Mouse (Mus musculus): Measurements from ENCODE around the gene Atf7ip. TPM values are rescaled to one million over a fixed set of nuclear protein-coding genes. Genes with fewer than 3 reads are reported as not detected.

The Atf7ip gene
- total and polyA plus RNA-seq, 2 experiments from 2014 or later, result 28.7 to 43.1 TPM

DNA sequence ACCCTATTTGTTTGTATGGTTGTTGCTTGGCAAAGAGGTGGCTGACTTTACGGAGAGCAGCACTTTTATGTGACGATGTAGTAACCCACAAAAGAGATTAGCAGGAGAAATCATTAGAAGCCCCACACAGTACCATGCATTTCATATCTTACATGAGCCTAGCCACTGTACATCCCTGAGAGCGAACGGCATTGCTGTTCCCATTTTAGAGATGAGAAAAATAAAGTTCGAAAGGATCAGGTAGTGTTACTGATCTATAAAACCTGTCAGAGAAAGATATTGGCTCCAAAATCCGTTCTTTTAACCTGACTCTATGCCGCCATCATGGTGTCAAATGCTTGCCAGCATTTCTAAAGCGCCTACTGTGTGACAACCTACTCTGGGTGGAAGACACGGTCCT lies 36.2 kb upstream of the Atf7ip start:
- Histone ChIP-seq H3K4me3 (ENCODE audit: low read depth, low read length) (no peak overlapping the region), H3K27ac (ENCODE audit: low read depth, low read length) (peak overlapping the region; percentile 89), H3K9ac (replicated peaks; ENCODE audit: low read length, poor library complexity, severe bottlenecking) (no peak overlapping the region), H3K27me3 (ENCODE audit: insufficient read depth, low read length) (no peaks in the 10 kb centered on the region), H3K9me3 (ENCODE audit: low read length) (no peaks in the 10 kb centered on the region), H3K4me1 (ENCODE audit: insufficient read depth, low read length) (peaks cover 7% of the 10 kb centered on the region; the same call in 1 of the 2 replicates), H3K36me3 (ENCODE audit: insufficient read depth, low read length) (no peaks in the 10 kb centered on the region), H3K4me2 (ENCODE audit: low read depth, low read length, poor library complexity, severe bottlenecking) (no peak overlapping the region)
- 68% methylated on average over 9 of the region's 9 CpGs for WGBS
- DNase-seq (ENCODE audit: low spot score), result no peak
- no peak for TF ChIP-seq CTCF (IDR thresholded peaks at IDR 0.05)
- ATAC-seq (ENCODE audit: low FRiP score), result no peak

DNA sequence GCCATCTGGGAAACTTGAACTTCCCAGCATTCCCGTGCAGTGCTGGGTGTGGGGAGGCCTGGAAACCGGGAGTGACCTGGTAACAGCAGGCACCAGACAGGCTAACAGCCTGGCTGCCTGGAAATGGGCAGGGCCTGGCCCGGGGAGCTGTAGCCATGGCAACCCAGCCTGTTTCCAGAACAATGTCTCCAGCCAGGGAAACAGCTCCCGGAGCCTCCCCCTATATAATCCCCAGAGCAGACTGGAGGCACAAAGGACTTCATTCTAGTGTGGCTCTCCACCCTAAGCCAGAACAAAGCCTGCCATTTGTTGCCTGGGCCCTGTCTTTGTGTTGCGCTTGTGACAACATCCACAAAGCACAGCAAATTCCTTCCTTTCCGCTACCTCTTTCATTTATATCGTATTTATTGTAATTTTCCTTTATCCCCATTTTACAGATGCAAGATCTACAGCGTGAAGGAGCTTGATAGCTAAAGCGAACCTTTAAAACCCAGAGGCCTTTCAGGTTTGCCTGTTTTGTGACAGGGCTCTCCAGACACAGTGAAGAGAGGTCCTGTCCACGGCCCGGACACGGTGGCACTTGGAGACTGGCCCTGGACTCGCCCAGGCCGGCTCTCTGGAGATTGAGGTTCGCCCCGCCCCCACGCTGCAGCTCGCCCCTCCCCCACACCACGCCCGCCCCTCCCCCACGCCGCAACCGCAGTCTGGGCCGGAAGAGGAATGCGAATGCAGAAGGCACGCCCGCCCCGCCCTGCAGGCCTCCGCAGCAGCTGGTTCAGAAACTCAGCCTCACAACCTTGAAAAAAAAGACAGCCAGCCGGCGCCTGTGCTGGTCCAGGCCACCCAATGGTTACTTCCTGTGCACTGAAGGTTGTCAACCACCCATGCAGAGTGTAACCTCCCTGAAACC lies 35.4 kb upstream of the Atf7ip start:
- H3K4me2 ChIP-seq (ENCODE audit: low read depth, low read length, poor library complexity, severe bottlenecking), result 0 out of 2 replicates have a peak overlapping the region, but pooled peaks have one; percentile 16
- H3K27ac ChIP-seq (ENCODE audit: low read depth, low read length), result peak overlapping the region; percentile 89
- H3K9ac ChIP-seq (replicated peaks; ENCODE audit: low read length, poor library complexity, severe bottlenecking), result no peak overlapping the region
- no peak for TF ChIP-seq CTCF (IDR thresholded peaks at IDR 0.05)
- no peak overlapping the region for H3K4me3 ChIP-seq (ENCODE audit: low read depth, low read length)
- WGBS, result 4% methylated on average over 31 of the region's 31 CpGs
- peaks cover 11% of the 10 kb centered on the region; the same call in 1 of the 2 replicates for H3K4me1 ChIP-seq (ENCODE audit: insufficient read depth, low read length)
- H3K36me3 ChIP-seq (ENCODE audit: insufficient read depth, low read length), result no peaks in the 10 kb centered on the region
- DNase-seq (ENCODE audit: low spot score), result peak; percentile 95
- no peaks in the 10 kb centered on the region for H3K9me3 ChIP-seq (ENCODE audit: low read length)
- ATAC-seq (ENCODE audit: low FRiP score), result peak; percentile 78
- no peaks in the 10 kb centered on the region for H3K27me3 ChIP-seq (ENCODE audit: insufficient read depth, low read length)

DNA sequence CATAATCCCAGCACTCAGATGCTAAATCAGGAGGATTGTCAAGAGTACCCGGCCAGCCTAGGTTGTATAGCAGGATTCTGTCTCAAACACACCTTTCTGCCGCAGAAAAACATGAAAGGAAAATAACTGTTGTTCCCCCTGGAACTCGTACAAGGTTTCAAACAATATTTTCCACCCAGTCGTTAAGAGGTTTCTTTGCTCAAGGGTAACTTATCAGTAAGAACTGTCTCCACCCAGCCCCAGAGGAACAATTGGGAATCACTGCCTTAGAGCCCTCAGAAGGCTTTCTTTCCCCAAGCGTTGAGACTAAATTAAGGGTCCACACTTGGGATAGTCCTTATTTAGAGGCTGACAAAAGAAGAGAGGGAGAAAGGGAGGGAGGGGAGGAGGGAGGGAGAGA lies 34.4 kb upstream of the Atf7ip start:
- no peak for TF ChIP-seq CTCF (IDR thresholded peaks at IDR 0.05)
- H3K4me3 ChIP-seq (ENCODE audit: low read depth, low read length), result no peak overlapping the region
- H3K4me2 ChIP-seq (ENCODE audit: low read depth, low read length, poor library complexity, severe bottlenecking), result no peak overlapping the region
- H3K9me3 ChIP-seq (ENCODE audit: low read length), result no peaks in the 10 kb centered on the region
- H3K4me1 ChIP-seq (ENCODE audit: insufficient read depth, low read length), result peaks cover 8% of the 10 kb centered on the region; the same call in 1 of the 2 replicates
- H3K27ac ChIP-seq (ENCODE audit: low read depth, low read length), result peak overlapping the region; percentile 89
- H3K27me3 ChIP-seq (ENCODE audit: insufficient read depth, low read length), result no peaks in the 10 kb centered on the region
- no peak for ATAC-seq (ENCODE audit: low FRiP score)
- H3K36me3 ChIP-seq (ENCODE audit: insufficient read depth, low read length), result no peaks in the 10 kb centered on the region
- H3K9ac ChIP-seq (replicated peaks; ENCODE audit: low read length, poor library complexity, severe bottlenecking), result no peak overlapping the region
- WGBS, result 22% methylated on average over 5 of the region's 5 CpGs
- DNase-seq (ENCODE audit: low spot score), result no peak

DNA sequence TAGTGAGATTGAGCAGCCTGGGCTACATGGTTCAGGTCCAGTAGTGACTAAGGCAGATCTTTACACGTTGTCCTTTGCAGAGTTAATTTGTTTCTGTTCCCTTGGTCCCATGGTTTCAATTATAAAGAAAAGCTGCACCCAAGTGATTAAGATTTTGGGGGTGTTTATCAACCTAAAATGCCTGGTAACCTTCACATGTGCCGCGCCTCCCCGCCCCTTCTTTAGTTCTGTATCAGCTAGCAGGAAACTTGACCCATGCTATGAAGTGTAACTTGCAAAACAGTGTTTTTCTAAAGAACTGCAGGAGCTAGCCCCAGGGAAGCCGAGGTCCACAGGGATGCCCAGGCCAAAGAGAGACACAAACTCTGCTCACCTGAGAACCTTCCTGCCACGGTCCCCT lies 33.2 kb upstream of the Atf7ip start:
- DNase-seq (ENCODE audit: low spot score) (no peak), ATAC-seq (ENCODE audit: low FRiP score) (no peak)
- no peak for TF ChIP-seq CTCF (IDR thresholded peaks at IDR 0.05)
- Histone ChIP-seq H3K4me3 (ENCODE audit: low read depth, low read length) (no peak overlapping the region), H3K4me1 (ENCODE audit: insufficient read depth, low read length) (peaks cover 8% of the 10 kb centered on the region; the same call in 1 of the 2 replicates), H3K9me3 (ENCODE audit: low read length) (no peaks in the 10 kb centered on the region), H3K27me3 (ENCODE audit: insufficient read depth, low read length) (no peaks in the 10 kb centered on the region), H3K36me3 (ENCODE audit: insufficient read depth, low read length) (no peaks in the 10 kb centered on the region), H3K27ac (ENCODE audit: low read depth, low read length) (no peak overlapping the region), H3K4me2 (ENCODE audit: low read depth, low read length, poor library complexity, severe bottlenecking) (no peak overlapping the region), H3K9ac (replicated peaks; ENCODE audit: low read length, poor library complexity, severe bottlenecking) (no peak overlapping the region)
- whole genome bisulfite sequencing, result 75% methylated on average over 6 of the region's 6 CpGs

DNA sequence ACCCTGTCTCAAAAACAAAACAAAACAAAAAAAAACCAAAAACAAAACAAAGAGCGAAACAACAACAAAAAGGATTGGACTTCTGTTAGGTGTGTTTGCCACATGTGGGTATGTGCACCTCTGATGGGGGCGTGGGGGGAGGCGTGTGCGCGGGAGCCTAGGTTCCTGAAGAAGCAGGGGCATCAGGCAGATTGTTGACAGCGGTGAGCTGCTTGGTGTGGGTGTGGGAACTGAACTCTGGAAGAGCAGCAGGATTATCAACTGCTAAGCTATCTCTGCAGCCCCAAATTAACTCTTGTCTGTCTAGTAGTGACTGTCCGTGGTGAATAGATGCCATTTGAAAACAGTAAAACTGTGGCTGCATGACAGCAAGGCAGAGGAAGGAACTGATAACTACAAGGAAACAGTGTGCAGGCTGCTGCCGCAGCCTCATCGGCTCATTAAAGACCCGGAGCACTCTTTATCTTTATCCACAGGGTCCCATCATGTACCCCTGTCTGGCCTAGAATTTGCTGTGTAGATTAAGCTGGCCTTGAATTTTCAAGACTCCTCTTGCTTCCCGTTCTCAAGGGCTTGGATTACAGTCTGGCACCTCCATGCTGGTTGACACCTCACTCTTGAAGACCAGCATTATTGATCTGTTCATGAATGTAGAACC lies 32.4 kb upstream of the Atf7ip start:
- Histone ChIP-seq H3K36me3 (ENCODE audit: insufficient read depth, low read length) (no peaks in the 10 kb centered on the region), H3K27me3 (ENCODE audit: insufficient read depth, low read length) (no peaks in the 10 kb centered on the region), H3K9me3 (ENCODE audit: low read length) (no peaks in the 10 kb centered on the region), H3K27ac (ENCODE audit: low read depth, low read length) (no peak overlapping the region), H3K9ac (replicated peaks; ENCODE audit: low read length, poor library complexity, severe bottlenecking) (no peak overlapping the region), H3K4me1 (ENCODE audit: insufficient read depth, low read length) (peaks cover 8% of the 10 kb centered on the region; the same call in 1 of the 2 replicates), H3K4me3 (ENCODE audit: low read depth, low read length) (no peak overlapping the region), H3K4me2 (ENCODE audit: low read depth, low read length, poor library complexity, severe bottlenecking) (no peak overlapping the region)
- 79% methylated on average over 11 of the region's 11 CpGs for WGBS
- ATAC-seq (ENCODE audit: low FRiP score) (no peak), DNase-seq (ENCODE audit: low spot score) (no peak)
- TF ChIP-seq CTCF (IDR thresholded peaks at IDR 0.05), result no peak
